Mouse (Mus musculus) kidney, embryonic 16.5 days (tissue): ENCODE data around the gene Pou3f1. TPM values are rescaled to one million over a fixed set of nuclear protein-coding genes. Genes with fewer than 3 reads are reported as not detected.

Source experiments
- ATAC-seq: fragments of 200-750 bp; cut with Nextera tagmentation; 2 replicates; pipeline ENCODE4 v1.8.0; 2017; ENCODE audit warnings: moderate TSS enrichment; ENCODE audit not compliant: low FRiP score, low TSS enrichment
- H3K27ac ChIP-seq: fragments of 300-500 bp; sonication (generic); 2 replicates; pipeline ENCODE4 v1.5.1; 2014; ENCODE audit warnings: low read length
- H3K27me3 ChIP-seq: fragments of 300-500 bp; sonication (generic); 2 replicates; pipeline ENCODE4 v1.6.1; 2014; ENCODE audit warnings: low read length, control low read depth, mixed read lengths; ENCODE audit not compliant: insufficient read depth
- H3K36me3 ChIP-seq: fragments of 300-500 bp; sonication (generic); 2 replicates; pipeline ENCODE4 v1.6.1; 2014; ENCODE audit warnings: low read length, control low read depth, mixed read lengths; ENCODE audit not compliant: insufficient read depth
- H3K4me1 ChIP-seq: fragments of 300-500 bp; sonication (generic); 2 replicates; pipeline ENCODE4 v1.6.1; 2014; ENCODE audit warnings: low read length, control low read depth, mixed read lengths; ENCODE audit not compliant: insufficient read depth
- H3K4me2 ChIP-seq: fragments of 300-500 bp; sonication (generic); replicated peaks from 2 replicates; pipeline ENCODE4 v1.6.1; 2014; ENCODE audit warnings: low read depth, low read length
- H3K4me3 ChIP-seq: fragments of 300-500 bp; sonication (generic); 2 replicates; pipeline ENCODE4 v1.5.1; 2014; ENCODE audit warnings: mild to moderate bottlenecking, low read length
- H3K9ac ChIP-seq: fragments of 300-500 bp; sonication (generic); replicated peaks from 2 replicates; pipeline ENCODE4 v1.6.1; 2014; ENCODE audit warnings: low read length
- H3K9me3 ChIP-seq: fragments of 300-500 bp; sonication (generic); 2 replicates; pipeline ENCODE4 v1.6.1; 2016; ENCODE audit warnings: low read length, control low read depth
- WGBS: fragments of 180-500 bp; shearing (Covaris S2); extraction: QIAGEN DNeasy Blood & Tissue Kit; methylation state at CpG from one replicate; pipeline ENCODE4 v1.1.7; 2014; 5-methylcytosine and 5-hydroxymethylcytosine counted together
- polyA plus RNA-seq: library from polyadenylated mRNA; unstranded; fragments of >200 nt; fragmentation: Nextera tagmentation; extraction: Ambion mirVana; gene quantifications from 2 replicates; pipeline ENCODE4 v1.2.1, GENCODE M21; 2015

Pou3f1 gene
- polyA plus RNA-seq, 1 experiment from 2014 or later: 0.37 TPM

- Histone ChIP-seq H3K9ac (no peak overlapping the region), H3K36me3 (peaks cover 35% of the 10 kb centered on the region), H3K27ac (no peak overlapping the region), H3K4me3 (no peak overlapping the region), H3K9me3 (no peaks in the 10 kb centered on the region), H3K27me3 (peaks cover 23% of the 10 kb centered on the region), H3K4me1 (peaks cover 15% of the 10 kb centered on the region), H3K4me2 (no peak overlapping the region)
- WGBS: 86% methylated on average over 6 of the region's 6 CpGs
- ATAC-seq: no peak
These were observed 19.4 kb downstream of the Pou3f1 start for GRCm38 (mm10) chr4:124675958-124676357.

DNA sequence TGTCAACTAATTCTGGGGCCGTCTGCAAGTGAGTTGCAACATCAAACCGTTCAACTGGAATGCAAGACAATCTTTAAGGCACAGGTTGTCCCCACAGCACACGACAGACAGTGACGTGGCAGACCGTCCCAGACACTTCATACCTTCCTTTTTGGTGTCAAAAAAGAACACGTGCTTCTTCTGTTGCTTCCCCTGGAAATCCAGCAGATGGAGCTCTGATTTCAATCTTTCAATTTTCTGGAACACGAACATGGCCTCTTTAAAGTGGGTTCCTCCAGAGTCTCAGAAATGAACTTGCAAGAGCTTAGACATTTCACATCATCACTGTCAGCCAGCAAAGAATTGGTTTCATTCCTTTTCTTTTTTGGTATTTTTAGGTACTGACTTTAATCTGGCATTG is 25.7 kb downstream of the Pou3f1 start:
- Histone ChIP-seq H3K9me3 (no peaks in the 10 kb centered on the region), H3K27me3 (no peaks in the 10 kb centered on the region), H3K4me2 (no peak overlapping the region), H3K9ac (no peak overlapping the region), H3K27ac (no peak overlapping the region), H3K36me3 (peaks cover 62% of the 10 kb centered on the region), H3K4me3 (no peak overlapping the region), H3K4me1 (no peaks in the 10 kb centered on the region)
- ATAC-seq: no peak
- WGBS: 49% methylated on average over 7 of the region's 7 CpGs

DNA sequence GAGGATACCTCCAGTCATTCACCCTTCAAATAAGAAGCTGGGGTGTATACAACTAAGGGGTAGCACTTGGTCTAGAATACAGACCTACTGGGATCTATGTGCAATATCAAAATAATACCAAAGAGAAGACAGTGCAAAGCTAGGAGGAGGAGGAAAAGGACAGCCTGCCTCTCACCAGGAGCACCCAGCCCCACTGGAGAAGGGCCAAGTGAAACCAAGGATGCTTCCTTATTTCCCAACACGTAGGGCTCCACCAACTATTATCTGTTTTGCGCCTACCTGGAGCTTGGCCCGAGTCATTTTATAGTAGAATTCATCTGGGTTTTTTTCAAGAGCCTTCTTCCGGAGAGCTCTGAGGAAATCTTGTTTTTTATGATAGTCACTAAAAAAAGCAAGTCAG is 26.9 kb downstream of the Pou3f1 start:
- H3K36me3 ChIP-seq: peaks cover 55% of the 10 kb centered on the region

GRCm38 (mm10) chr4:124685004-124685403 is 28.4 kb downstream of the Pou3f1 start:
- Histone ChIP-seq H3K4me3 (no peak overlapping the region), H3K4me1 (no peaks in the 10 kb centered on the region), H3K27me3 (no peaks in the 10 kb centered on the region), H3K9ac (no peak overlapping the region), H3K4me2 (no peak overlapping the region), H3K9me3 (no peaks in the 10 kb centered on the region), H3K36me3 (peaks cover 41% of the 10 kb centered on the region), H3K27ac (no peak overlapping the region)
- no peak for ATAC-seq
- WGBS: 47% methylated on average over 4 of the region's 4 CpGs

More for the DNA sequence above, 26.9 kb downstream of the Pou3f1 start:
- ATAC-seq: no peak
- Histone ChIP-seq H3K4me1 (no peaks in the 10 kb centered on the region), H3K4me2 (no peak overlapping the region), H3K27ac (no peak overlapping the region), H3K27me3 (no peaks in the 10 kb centered on the region), H3K9me3 (no peaks in the 10 kb centered on the region), H3K4me3 (no peak overlapping the region), H3K9ac (no peak overlapping the region)
- WGBS: 89% methylated on average over 4 of the region's 4 CpGs

- peaks cover 36% of the 10 kb centered on the region for H3K36me3 ChIP-seq
- no peak overlapping the region for H3K27ac ChIP-seq
- H3K27me3 ChIP-seq: no peaks in the 10 kb centered on the region
- H3K4me1 ChIP-seq: no peaks in the 10 kb centered on the region
- no peak for ATAC-seq
- no peak overlapping the region for H3K4me2 ChIP-seq
- H3K4me3 ChIP-seq: no peak overlapping the region
- no peaks in the 10 kb centered on the region for H3K9me3 ChIP-seq
- WGBS: 61% methylated on average over 8 of the region's 8 CpGs
- no peak overlapping the region for H3K9ac ChIP-seq
These were observed 28.8 kb downstream of the Pou3f1 start for GRCm38 (mm10) chr4:124685453-124685852.

- no peaks in the 10 kb centered on the region for H3K27me3 ChIP-seq
- no peak for ATAC-seq
- no peak overlapping the region for H3K4me2 ChIP-seq
- peaks cover 4% of the 10 kb centered on the region; the same call in 1 of the 2 replicates for H3K4me1 ChIP-seq
- H3K4me3 ChIP-seq: no peak overlapping the region
- H3K27ac ChIP-seq: no peak overlapping the region
- no peak overlapping the region for H3K9ac ChIP-seq
- peaks cover 31% of the 10 kb centered on the region for H3K36me3 ChIP-seq
- H3K9me3 ChIP-seq: no peaks in the 10 kb centered on the region
- WGBS: 62% methylated on average over 8 of the region's 8 CpGs
These were observed 29.3 kb downstream of the Pou3f1 start for GRCm38 (mm10) chr4:124685897-124686402.

DNA sequence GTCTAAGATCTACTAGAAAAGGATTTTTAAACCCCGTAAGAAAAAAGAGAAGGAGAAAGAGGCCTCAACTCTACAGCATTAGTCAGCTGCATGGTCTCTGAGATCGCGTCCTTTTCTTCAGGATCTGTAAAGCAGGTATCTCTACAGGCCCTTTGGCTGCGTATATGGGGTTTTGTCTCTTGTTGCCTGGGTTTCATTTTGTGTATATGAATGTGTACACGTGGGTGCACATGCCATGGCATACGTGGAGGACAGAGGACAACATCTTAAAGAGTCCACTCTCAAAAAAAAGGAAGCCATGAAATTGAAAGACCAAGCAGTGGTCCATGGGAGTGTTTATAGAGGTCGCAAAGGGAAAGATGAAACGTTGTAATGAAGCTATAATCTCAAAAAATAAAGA is 34.8 kb downstream of the Pou3f1 start:
- WGBS: 85% methylated on average over 8 of the region's 8 CpGs
- no peaks in the 10 kb centered on the region for H3K36me3 ChIP-seq
- no peaks in the 10 kb centered on the region for H3K27me3 ChIP-seq
- no peak overlapping the region for H3K9ac ChIP-seq
- no peaks in the 10 kb centered on the region for H3K9me3 ChIP-seq
- ATAC-seq: no peak
- H3K4me2 ChIP-seq: 0 out of 2 replicates have a peak overlapping the region, but pooled peaks have one; percentile 10
- peak overlapping the region; percentile 1; the same call in 1 of the 2 replicates for H3K27ac ChIP-seq
- no peak overlapping the region for H3K4me3 ChIP-seq
- peaks cover 29% of the 10 kb centered on the region for H3K4me1 ChIP-seq

- Histone ChIP-seq H3K36me3 (no peaks in the 10 kb centered on the region), H3K9ac (peak overlapping the region; percentile 87), H3K27ac (no peak overlapping the region), H3K9me3 (no peaks in the 10 kb centered on the region), H3K4me3 (peak overlapping the region; percentile 85), H3K4me1 (peaks cover 29% of the 10 kb centered on the region), H3K4me2 (peak overlapping the region; percentile 66), H3K27me3 (no peaks in the 10 kb centered on the region)
- ATAC-seq: no peak
- 62% methylated on average over 3 of the region's 3 CpGs for WGBS
These were observed 35.8 kb downstream of the Pou3f1 start for GRCm38 (mm10) chr4:124692416-124692861.

GRCm38 (mm10) chr4:124693135-124693894 is 36.7 kb downstream of the Pou3f1 start, which contains the start of gene Utp11:
Gene Utp11 (minus strand): TSS chr4:124693600.
- Histone ChIP-seq H3K4me1 (peaks cover 29% of the 10 kb centered on the region), H3K9ac (peak within 1 kb of the TSS; percentile 87), H3K4me2 (peak within 1 kb of the TSS; percentile 66), H3K36me3 (no peaks in the 10 kb centered on the region), H3K27me3 (no peaks in the 10 kb centered on the region), H3K27ac (peak within 1 kb of the TSS; percentile 69), H3K9me3 (no peaks in the 10 kb centered on the region), H3K4me3 (peak within 1 kb of the TSS; percentile 85)
- WGBS: under 1% methylated on average over 43 of the region's 43 CpGs
- ATAC-seq: peak; percentile 95

DNA sequence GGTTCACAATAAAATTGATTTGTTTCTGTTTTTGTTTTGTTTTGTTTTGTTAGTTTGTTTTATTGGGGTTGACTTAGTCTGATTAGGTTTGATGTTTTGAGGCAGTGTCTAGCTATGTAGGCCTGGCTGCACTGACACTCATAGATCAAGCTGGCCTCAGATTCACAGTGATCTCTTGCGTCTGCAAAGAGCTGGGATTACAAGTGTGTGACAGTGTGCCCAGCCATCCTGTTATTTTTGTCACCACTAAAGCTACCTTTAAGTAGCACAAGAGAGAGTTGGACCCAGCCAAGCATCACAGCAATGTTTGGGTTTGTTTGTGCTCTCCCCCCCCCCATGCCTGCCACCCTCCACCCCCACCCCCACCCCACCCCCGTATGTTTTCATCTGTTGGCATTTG is 38.0 kb downstream of the Pou3f1 start:
- Histone ChIP-seq H3K27me3 (no peaks in the 10 kb centered on the region), H3K4me2 (no peak overlapping the region), H3K4me1 (peaks cover 32% of the 10 kb centered on the region), H3K27ac (no peak overlapping the region), H3K9me3 (no peaks in the 10 kb centered on the region), H3K4me3 (no peak overlapping the region), H3K9ac (no peak overlapping the region), H3K36me3 (no peaks in the 10 kb centered on the region)
- 55% methylated on average over 2 of the region's 2 CpGs for WGBS
- ATAC-seq: no peak
